Mouse (Mus musculus): ENCODE data around the gene Zbtb20. TPM values are rescaled to one million over a fixed set of nuclear protein-coding genes. Genes with fewer than 3 reads are reported as not detected.

Zbtb20 gene
- total RNA-seq, 4 experiments from 2014 or later = 154 to 246 (median 184) TPM

DNA sequence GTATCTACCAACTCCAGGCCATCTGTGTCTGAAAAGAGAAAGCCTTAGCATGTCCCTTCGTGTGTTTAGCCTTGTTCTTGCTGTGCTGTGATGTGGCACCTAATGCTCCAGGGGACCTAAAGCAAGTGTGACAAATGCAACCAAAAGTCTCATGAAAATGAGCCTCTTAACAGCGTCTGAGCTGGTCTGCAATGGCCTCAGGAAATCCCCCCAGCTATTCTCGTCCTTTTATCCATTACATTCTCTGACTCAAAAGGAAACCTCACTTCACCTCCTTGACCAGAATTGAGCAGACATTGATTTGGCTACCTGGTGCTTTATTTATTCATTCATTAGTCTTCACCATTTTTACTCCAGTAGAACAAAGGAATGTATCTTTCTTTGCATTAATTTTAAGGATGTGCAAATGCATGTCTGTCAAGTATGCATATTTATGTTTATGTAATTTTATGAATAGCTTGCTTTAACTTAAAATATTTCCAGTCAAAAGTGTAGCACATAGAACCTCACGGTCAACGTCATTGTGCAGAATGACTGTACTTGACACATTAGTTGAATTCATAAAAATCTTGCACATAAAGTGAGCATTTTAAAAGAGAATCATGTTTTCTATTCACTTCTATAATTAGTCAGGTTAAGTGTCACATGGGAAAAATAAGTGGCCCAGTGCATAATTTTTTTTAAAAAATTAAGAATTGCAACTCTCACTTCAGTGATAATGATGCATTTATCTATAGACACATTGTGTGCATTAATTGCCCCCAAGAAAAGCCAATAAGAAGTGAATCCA lies 618.1 kb downstream of the Zbtb20 start:
- no peak for DNase-seq

DNA sequence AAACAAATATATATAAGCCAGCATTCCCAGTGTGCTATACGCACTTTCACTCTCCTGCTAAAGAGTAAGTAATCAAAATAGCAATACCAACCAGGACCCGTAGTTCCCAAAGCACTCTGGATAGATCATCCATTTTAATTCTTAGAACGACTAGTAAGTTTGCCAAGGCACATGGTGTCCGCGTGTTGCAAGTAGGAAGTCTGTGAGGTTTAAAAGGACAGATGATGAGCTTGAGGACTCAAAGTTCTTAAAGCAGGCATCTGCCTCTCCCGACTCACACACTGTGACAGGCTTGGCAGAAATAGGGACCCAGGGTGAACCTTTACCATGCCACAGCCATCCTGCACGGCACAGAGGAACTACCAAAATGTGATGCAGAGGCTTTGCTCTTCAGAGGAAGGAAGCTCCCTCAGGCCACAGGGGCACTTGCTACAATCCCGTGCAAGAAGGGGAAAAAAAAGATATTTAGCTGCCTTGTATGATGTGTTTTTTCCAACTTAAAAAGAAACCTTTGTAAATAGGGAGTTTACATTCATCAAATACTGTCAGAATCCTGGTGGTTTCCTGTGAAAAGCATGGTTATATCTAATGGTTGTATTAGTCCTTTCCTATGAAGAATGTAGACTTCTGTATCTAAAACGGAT lies 619.6 kb downstream of the Zbtb20 start:
- DNase-seq = no peak

DNA sequence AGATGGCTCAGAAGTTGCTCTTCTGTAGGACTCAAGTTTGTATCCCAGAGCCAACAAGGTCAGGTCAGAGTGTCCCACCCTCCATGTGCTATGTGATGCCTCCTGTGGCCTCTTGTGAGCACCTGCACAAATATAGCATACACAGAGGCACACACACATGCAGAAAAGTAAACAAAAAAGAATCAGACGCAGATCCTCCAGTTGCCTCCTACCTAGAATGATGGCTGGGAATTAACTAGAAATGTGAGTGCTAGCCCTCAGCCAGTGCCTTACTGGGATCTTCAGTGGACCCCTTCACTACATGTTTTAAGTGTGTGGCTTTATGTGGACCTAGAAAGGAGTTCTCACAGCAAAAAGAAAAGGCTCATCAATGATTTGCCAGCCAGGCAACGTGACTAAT lies 621.4 kb downstream of the Zbtb20 start:
- no peak for DNase-seq

DNA sequence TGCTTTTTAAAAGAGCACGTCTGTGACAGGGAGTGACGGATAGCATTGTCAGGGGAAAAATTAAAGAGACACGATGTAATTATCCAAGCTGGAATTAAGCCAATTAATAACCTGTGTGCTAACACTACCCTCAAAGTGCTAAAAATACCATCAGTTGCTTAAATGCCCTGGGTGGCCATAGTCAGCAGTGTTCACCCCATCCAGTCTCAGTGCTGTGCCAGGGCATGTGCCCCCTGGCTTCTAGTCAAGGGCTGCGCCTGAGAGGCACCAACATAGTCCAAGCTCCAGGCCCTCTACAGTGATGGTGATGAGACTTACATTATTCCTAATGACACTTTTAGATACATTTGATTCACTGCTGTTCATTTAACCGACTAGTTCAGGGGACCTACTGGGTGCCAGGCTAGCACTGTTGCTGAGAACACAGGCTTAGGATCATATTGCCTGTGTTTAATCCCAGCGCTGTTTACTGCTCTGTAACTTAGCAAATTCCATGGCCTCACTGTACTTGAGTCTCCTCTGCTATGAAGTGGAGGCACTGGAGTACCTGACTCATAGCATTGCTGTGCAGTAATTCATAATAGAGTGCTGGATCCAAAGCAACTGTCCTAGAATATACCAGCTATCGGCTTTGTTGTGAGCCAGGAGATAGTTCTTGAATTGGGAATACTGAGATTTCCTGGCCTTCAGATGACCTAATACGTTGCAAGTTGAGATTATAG lies 624.6 kb downstream of the Zbtb20 start:
- no peak for DNase-seq

DNA sequence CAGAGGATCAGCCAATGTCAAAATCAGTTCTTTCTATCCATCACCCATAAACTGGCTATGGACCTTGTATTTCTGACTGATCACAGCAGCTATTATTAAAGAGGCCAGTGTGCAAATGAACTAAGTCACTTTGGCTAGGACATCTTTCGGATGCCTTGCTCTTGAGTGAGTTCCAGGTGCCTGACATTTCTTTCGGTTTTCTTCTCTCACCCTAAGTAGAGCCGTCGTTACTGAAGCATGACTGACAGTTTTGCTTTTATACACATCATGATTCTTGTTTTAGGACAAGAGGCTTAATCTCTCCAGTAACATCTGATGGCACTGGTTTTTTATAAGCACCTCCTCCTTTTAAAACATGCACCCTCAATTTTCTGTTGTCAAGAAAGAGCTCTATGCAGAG lies 625.6 kb downstream of the Zbtb20 start:
- DNase-seq = no peak

DNA sequence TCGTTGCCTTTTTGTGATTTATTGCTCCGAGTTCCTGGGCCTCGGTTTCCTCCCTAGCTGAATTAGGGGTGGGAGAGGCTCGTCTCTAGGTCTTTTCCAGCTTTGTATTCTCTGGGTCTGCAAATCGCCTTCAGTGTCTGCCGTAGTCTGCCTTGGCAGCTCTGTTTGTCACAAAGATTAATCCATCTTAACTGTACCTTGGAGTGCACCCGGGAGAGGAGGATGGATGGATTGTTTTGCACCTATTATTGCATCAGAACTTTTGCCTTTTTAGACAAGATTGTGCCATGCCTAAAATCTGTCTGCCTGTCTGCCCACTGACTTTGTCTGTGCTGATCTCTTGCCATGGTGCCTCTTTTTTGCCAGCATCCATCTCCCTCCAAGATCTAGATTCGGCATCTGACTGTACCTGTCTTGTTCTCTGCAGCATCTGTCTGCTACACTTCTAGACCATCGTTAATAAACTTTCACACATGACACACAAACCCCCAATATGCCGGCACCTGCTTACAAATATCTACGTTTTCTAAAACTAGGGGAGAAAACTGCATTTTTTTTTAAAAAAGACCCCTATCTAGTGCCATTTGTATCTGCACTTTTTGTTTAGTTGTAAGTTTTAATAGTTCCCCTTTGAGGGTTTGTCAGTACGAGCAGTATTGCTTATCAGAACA lies 626.8 kb downstream of the Zbtb20 start:
- DNase-seq = no peak

DNA sequence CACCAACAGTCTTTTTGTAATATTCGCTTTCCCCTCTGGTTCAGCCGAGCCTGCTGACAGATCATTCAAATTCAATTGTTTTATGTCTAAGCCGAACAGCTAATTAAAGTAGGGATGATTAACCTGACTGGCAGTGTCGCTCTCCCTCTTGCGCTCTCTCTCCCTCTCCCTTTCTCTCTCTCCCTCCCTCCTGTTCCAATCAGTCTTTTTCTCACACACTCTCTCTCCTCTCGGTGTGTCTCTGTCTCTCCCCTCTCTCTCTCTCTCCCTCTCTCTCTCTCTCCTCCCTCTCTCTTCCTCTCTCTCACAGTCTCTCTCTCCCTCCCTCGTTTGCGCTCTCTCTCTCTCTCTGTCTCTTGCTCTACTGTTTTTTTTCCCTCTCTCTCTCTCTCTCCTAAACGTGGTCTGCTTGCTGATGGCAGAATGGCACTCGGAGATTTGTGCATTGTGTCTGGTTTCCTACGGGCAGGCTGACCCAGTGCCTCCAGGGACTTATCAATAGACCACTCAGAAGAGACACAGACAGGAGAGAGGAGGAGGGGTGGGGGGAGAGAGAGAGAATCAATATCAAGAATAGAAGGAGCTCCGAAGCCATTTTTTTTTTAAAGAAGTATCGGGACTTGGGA lies 627.4 kb downstream of the Zbtb20 start:
- DNase-seq = no peak

DNA sequence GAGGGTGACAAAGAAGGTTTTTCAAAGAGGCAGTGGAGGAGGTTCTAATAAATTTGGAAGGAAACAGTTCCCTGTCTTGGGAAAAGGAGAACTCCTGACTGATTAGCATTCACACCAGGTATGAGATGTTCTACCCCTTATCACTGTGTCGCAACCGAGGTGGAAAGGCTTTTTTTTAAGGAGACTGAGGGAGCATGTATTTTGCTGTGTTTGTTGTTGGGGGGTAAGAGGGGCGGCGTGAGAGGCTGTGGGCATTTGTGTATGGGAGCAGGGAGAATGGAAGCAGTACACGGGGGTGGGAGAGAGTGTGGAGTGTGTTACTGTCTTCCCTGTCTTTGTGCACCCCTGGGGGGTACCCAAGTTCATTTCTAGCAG lies 627.9 kb downstream of the Zbtb20 start:
- no peak for DNase-seq

DNA sequence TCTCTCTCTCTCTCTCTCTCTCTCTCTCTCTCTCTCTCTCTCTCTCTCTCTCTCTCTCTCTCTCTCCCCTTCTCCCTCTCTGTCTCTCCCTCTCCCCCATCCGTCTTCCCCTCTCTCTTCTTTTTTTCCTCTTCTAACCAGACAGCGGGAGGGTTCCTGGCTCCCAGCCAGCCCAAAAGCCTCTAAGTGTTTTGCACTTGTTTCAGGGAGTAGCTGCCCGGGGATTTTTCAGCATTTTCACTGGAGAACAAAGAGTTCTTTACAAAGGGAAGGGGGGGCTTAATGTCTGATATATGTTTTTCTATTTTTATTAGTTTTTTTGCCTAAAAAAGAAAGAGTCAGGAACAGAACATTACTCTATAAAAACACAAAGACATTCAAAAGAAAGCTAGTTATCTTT lies 628.5 kb downstream of the Zbtb20 start:
- no peak for DNase-seq

DNA sequence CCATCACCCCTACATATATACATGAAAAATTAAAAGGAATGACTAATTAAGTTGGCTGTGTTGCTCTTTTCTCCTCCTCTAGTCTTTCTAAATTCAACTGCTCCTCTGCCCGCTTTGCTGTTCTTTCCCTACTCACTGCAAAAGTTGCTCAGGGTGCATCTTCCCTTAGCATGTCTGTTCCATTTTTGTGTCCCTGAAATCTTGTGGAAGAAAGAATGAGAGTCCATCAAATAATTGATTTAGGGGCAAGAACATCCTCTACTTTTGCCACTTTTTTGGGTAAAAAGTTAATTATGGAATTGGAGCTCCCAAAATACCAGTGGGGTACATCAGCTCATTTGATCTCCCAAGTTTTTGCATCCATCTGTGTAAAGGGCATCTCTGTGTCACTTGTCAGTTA lies 628.9 kb downstream of the Zbtb20 start:
- no peak for DNase-seq

DNA sequence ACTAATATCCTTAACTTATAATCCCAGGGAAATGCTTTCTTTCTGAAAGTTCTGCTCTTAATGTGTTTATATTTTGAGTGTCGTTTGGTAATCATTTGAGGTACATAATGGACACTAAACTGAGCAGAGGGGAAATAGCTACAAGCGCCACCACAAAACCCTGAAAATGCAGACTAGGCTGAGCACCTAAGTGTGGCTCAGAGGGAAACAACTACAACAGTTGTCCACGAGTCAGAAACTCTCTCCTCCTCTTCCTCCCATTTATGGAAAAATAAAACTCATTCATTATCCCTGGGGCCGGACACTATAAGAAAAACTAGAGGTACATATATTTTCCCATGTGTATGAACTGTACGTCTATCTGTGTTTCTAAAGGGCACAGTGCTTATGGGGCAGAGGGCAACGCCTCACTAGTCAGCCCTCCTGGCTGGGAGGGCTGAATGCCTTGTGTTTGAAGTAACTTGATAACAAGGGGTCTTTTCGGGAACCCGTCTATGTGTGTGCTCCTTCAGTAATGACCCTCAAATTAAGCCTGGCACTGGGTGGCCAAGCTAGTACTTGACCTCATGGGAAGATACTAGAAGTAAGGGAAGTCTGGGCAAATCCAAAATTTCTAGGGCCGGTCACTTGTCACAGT lies 629.8 kb downstream of the Zbtb20 start:
- no peak for DNase-seq

DNA sequence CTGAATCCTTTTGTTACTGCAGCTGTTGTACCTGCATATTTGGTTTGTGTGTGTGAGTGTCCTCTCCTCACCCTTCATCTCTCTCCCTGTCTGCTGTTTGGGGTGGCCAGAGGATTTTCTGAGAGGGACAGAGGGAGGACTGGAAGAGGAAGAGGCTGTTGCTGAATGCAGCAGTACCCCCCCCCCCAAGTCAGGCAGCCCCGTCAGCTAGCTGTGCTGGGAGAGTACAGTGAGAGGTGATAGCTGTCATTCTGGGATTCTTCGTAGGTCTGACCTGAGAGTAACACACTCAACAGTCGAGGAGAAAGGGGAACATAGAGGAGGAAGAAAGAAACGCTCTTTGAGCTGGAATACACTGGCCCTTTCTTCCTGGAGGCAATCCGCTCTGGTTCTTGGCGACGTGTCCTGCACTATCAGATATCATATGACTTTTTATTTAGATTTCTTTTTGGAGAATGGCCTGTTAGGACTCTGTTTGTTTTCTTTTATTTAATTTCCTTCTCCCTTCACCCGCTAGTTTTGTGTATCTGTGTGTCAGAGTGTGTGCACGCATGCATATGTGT lies 630.6 kb downstream of the Zbtb20 start:
- no peak for DNase-seq

DNA sequence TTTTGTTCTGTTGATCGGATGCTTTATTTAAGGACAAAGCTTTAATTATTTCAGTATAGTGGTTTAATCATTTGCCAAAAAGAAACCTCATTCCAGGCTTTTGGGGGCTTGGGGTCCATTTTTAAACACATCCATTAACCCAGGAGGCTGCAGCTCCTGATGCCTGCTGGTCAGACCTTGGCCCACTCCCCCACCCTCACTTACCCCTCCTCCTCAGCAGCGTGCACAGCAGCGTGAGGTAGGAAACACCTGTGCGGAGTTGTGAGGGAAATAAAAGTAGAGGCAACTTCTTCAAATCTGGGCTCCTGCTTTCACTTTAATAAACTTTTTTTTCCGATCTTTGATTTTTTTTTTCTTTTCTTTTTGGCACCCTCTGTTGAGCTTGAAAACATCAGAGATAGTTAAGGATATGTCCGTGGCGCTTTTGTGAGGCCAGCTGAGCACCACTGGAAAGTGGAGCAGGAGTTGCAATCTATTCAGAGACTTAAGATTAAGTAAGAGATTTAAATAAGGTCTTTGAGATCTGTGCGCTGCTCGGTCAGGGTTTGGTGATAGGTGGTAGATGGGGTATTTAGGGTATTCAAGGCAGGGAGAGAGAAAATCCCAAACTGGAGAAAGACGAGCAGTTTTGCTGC lies 631.2 kb downstream of the Zbtb20 start:
- DNase-seq = no peak

DNA sequence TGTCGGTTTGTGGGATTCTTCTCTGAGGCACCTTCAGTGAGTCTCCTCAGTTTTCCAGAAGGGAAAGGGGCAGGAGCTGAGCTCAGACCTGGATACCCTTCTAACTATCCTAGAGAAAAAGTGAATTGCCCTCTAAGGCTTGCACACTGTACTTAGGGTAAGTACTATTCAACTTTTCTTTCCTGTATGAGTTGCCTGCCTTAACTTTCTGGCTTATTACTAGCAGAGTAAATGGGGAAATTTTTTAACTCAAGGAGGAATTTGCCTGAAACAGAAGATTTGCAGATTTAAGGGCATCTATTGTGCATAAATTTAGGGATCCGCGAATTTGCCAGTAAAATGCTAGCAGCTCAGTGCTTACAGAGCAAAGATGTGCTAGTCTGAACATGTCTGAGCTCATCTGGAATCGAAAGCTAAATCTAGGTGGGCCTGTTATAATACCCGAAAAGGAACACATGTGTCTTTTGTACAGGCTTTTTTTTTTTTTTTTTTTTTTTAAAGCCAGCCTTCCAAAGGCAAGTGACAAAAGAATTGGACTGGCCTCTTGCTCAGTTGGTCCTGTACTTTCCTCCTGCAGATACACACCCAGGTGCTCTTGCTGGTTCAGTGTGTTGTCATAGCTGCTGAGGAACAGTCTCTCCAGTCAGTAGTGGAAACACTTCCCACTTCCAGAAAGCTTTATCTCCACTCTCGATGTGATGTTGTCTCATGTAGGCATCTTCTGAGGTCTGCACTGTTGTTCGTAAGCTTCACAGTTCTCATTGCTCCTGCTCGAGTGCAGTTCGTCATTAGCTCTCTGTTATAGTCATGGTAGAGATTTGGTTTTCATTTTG lies 632.7 kb downstream of the Zbtb20 start:
- DNase-seq = no peak

DNA sequence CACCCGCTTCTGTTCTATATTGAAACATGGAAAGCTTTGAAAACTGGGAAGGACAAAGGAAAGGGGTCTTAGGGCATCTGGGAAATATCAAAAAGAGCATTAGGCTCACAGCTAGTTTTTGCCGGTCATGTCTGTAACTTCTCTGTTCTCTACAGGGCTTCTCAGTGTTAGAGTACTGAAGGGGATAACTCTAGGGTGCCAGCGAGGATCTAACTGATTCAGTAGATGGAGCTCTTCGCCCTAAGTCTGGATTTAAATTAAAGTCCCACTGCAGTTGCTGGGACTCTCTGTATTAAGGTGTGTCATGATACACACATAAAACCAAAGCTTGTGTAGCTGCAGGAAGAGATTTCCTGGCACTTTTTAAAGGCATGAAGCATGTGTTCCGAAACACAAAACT lies 634.8 kb downstream of the Zbtb20 start:
- DNase-seq = no peak

DNA sequence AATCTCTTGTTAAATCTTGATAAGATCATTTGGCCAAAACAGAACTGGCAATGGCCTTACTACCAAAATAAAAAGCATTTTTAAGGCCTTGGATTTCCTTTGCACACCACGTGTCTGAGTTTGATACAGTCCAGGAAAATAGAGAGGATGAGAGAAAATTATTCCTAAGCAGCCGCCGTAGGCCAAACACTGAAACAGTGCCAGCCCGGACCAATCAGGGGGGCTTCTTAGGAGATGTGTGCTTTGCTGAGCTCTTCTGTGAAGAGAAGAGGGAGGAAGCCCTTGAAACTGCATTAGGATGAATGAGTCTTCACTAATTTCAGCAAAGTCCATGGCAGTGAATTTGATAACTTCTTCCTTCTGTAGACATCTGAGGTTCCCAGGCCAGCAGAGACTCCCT lies 635.9 kb downstream of the Zbtb20 start:
- DNase-seq = no peak

DNA sequence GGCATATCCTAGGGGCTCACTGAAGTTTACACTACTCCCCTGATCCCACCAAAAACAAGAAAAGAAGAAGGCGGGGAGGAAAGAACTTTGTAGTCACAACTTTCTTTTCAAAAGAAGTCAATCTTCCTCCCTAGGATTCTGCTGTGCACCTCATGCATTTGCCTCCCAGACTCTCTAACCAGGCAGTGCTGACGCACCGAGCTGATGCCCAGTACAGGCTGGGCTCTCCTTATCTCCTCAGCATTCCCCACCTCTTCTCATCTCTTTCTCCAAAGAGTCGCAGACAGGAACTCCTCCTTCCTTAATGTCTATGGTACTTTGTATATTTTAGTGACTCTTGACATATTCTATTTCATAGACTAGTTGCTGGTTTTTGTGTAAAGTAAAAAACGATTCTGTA lies 638.3 kb downstream of the Zbtb20 start:
- no peak for DNase-seq

DNA sequence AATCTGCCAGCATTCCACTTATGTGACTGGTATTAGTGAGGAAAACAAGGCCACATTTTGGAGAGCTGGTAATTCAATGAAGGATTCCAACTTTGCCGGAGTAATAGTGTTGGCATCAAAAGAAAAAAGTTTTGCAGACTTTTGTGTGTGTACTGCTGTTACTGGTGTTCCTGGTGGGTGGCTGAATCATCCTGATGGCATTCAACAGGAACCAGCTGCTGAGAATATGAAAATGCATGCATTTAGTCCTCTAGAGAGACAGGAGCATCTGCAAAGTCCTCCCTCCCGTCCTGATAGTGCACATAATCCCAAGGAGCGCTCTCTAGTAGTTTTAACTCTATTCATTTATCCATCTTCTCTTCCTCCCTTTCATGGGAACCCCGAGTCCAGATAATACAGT lies 639.9 kb downstream of the Zbtb20 start:
- DNase-seq = no peak

DNA sequence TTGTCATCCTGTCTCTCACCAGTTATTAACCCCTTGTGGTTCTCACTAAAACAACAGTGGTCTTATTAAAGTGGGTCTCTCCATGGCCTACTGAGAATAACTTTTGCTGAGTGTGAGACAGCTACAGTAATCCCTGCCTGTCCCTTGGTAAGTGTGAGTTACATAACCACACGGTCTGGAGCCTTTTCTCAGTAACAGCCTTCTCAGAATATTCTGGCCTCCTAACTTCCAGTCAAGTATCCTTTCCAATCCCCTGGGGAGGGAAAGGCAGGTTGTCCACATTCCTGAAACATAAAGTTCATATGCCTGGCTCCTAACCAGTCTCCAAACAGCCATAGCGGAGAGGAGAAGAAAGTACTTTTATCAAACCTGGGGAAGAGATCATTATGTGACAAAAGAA lies 644.6 kb downstream of the Zbtb20 start:
- no peak for DNase-seq

DNA sequence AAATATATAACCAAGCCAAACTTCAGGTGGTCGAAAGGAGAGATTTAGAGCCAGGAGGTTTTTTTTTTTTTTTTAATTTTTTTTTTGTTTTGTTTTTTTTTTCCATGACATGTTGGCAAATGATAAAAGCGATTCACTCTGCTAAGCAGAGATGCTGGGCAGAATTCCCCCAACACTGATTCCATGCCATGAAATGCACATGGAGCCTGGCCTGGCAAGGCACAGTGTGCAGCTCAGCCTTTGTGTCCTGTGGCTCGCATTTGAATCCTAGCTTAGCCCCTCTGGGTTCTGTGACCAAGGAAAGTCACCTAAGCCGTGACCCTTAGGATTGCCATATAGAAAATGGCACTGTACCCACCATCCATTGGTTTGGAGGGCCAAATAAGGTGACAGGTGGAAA lies 646.8 kb downstream of the Zbtb20 start:
- DNase-seq = no peak

All from adrenal gland, adult 8-10 months (tissue).